Mouse (Mus musculus) kidney, adult 2 months (tissue): ENCODE results near the gene Wbp1l.

Source experiments
- CTCF ChIP-seq: fragments of 200-500 bp; conservative IDR thresholded peaks from 2 replicates; pipeline ENCODE4 v1.5.1; 2011; ENCODE audit warnings: low read depth, mild to moderate bottlenecking, control low read depth, low read length, moderate library complexity, mixed read lengths; ENCODE audit not compliant: insufficient read depth, insufficient read length
- POLR2A ChIP-seq: fragments of 200-500 bp; IDR thresholded peaks from one replicate; pipeline ENCODE4 v1.6.1; 2011; ENCODE audit warnings: low read depth, low read length, control low read depth

GRCm38 (mm10) chr19:46607424-46607823 is 8.5 kb downstream of the Wbp1l start:
- peak; percentile 65 for TF ChIP-seq CTCF
- no peak for TF ChIP-seq POLR2A
